Mouse (Mus musculus): ENCODE data around the gene Slc35b2. TPM values are rescaled to one million over a fixed set of nuclear protein-coding genes. Genes with fewer than 3 reads are reported as not detected.
A peak's percentile ranks its signal among the peaks of the same experiment; 100 is the strongest.

Gene Slc35b2
- polyA plus RNA-seq, 1 experiment = 28.2 TPM

GRCm38 (mm10) chr17:45596631-45597396 is 33.1 kb downstream of the Slc35b2 start:
- Histone ChIP-seq H3K9ac (ENCODE audit: low read depth, poor library complexity, severe bottlenecking) (0 out of 2 replicates have a peak overlapping the region, but pooled peaks have one; percentile 75), H3K9me3 (replicated peaks; ENCODE audit: control insufficient read depth, insufficient read depth, low read length, poor library complexity, severe bottlenecking) (no peaks in the 10 kb centered on the region), H3K4me1 (ENCODE audit: control insufficient read depth, insufficient read depth, low read length) (no peaks in the 10 kb centered on the region), H3K27ac (ENCODE audit: insufficient read depth, low read length) (peak overlapping the region; percentile 79), H3K4me3 (ENCODE audit: low read depth, low read length) (peak overlapping the region; percentile 13; the same call in 1 of the 2 replicates), H3K36me3 (ENCODE audit: control insufficient read depth, insufficient read depth, low read length, poor library complexity, severe bottlenecking) (no peaks in the 10 kb centered on the region), H3K27me3 (ENCODE audit: control insufficient read depth, insufficient read depth, low read length, poor library complexity, severe bottlenecking) (no peaks in the 10 kb centered on the region)
- TF ChIP-seq POLR2A (IDR thresholded peaks at IDR 0.05; ENCODE audit: insufficient read depth, low read length) (no peak), CTCF (IDR thresholded peaks at IDR 0.05; ENCODE audit: low read depth, low read length) (no peak), EP300 (IDR thresholded peaks at IDR 0.05; ENCODE audit: insufficient read depth, low read depth, low read length) (no peak)

- Histone ChIP-seq H3K9ac (ENCODE audit: low read depth, poor library complexity, severe bottlenecking) (no peak overlapping the region), H3K4me1 (ENCODE audit: control insufficient read depth, insufficient read depth, low read length) (peaks cover under 1% of the 10 kb centered on the region), H3K27ac (ENCODE audit: insufficient read depth, low read length) (peak overlapping the region; percentile 18; the same call in 1 of the 2 replicates), H3K27me3 (ENCODE audit: control insufficient read depth, insufficient read depth, low read length, poor library complexity, severe bottlenecking) (no peaks in the 10 kb centered on the region), H3K36me3 (ENCODE audit: control insufficient read depth, insufficient read depth, low read length, poor library complexity, severe bottlenecking) (no peaks in the 10 kb centered on the region), H3K4me3 (ENCODE audit: low read depth, low read length) (no peak overlapping the region), H3K9me3 (replicated peaks; ENCODE audit: control insufficient read depth, insufficient read depth, low read length, poor library complexity, severe bottlenecking) (no peaks in the 10 kb centered on the region)
- TF ChIP-seq EP300 (IDR thresholded peaks at IDR 0.05; ENCODE audit: insufficient read depth, low read depth, low read length) = no peak
- TF ChIP-seq POLR2A (IDR thresholded peaks at IDR 0.05; ENCODE audit: insufficient read depth, low read length) = no peak
- TF ChIP-seq CTCF (IDR thresholded peaks at IDR 0.05; ENCODE audit: low read depth, low read length) = no peak
These were observed 34.1 kb downstream of the Slc35b2 start for GRCm38 (mm10) chr17:45597787-45598186.

GRCm38 (mm10) chr17:45598376-45598775 is 34.7 kb downstream of the Slc35b2 start:
- H3K4me3 ChIP-seq (ENCODE audit: low read depth, low read length) = 0 out of 2 replicates have a peak overlapping the region, but pooled peaks have one; percentile 2
- 0 out of 2 replicates have a peak overlapping the region, but pooled peaks have one; percentile 76 for H3K9ac ChIP-seq (ENCODE audit: low read depth, poor library complexity, severe bottlenecking)
- no peaks in the 10 kb centered on the region for H3K9me3 ChIP-seq (replicated peaks; ENCODE audit: control insufficient read depth, insufficient read depth, low read length, poor library complexity, severe bottlenecking)
- peak overlapping the region; percentile 18 for H3K27ac ChIP-seq (ENCODE audit: insufficient read depth, low read length)
- no peaks in the 10 kb centered on the region for H3K27me3 ChIP-seq (ENCODE audit: control insufficient read depth, insufficient read depth, low read length, poor library complexity, severe bottlenecking)
- H3K4me1 ChIP-seq (ENCODE audit: control insufficient read depth, insufficient read depth, low read length) = peaks cover 2% of the 10 kb centered on the region
- no peak for TF ChIP-seq POLR2A (IDR thresholded peaks at IDR 0.05; ENCODE audit: insufficient read depth, low read length)
- no peak for TF ChIP-seq EP300 (IDR thresholded peaks at IDR 0.05; ENCODE audit: insufficient read depth, low read depth, low read length)
- no peak for TF ChIP-seq CTCF (IDR thresholded peaks at IDR 0.05; ENCODE audit: low read depth, low read length)
- no peaks in the 10 kb centered on the region for H3K36me3 ChIP-seq (ENCODE audit: control insufficient read depth, insufficient read depth, low read length, poor library complexity, severe bottlenecking)

- Histone ChIP-seq H3K27ac (ENCODE audit: insufficient read depth, low read length) (no peak overlapping the region), H3K4me1 (ENCODE audit: control insufficient read depth, insufficient read depth, low read length) (peaks cover 2% of the 10 kb centered on the region), H3K9me3 (replicated peaks; ENCODE audit: control insufficient read depth, insufficient read depth, low read length, poor library complexity, severe bottlenecking) (no peaks in the 10 kb centered on the region), H3K36me3 (ENCODE audit: control insufficient read depth, insufficient read depth, low read length, poor library complexity, severe bottlenecking) (no peaks in the 10 kb centered on the region), H3K4me3 (ENCODE audit: low read depth, low read length) (peak overlapping the region; percentile 63), H3K27me3 (ENCODE audit: control insufficient read depth, insufficient read depth, low read length, poor library complexity, severe bottlenecking) (no peaks in the 10 kb centered on the region), H3K9ac (ENCODE audit: low read depth, poor library complexity, severe bottlenecking) (peak overlapping the region; percentile 76)
- TF ChIP-seq POLR2A (IDR thresholded peaks at IDR 0.05; ENCODE audit: insufficient read depth, low read length) (no peak), CTCF (IDR thresholded peaks at IDR 0.05; ENCODE audit: low read depth, low read length) (no peak), EP300 (IDR thresholded peaks at IDR 0.05; ENCODE audit: insufficient read depth, low read depth, low read length) (no peak)
These were observed 35.2 kb downstream of the Slc35b2 start for GRCm38 (mm10) chr17:45598891-45599290.

GRCm38 (mm10) chr17:45599446-45600242 is 36.0 kb downstream of the Slc35b2 start, which contains the start of gene Slc29a1:
Gene Slc29a1 (minus strand): TSS chr17:45599606.
- Histone ChIP-seq H3K9me3 (replicated peaks; ENCODE audit: control insufficient read depth, insufficient read depth, low read length, poor library complexity, severe bottlenecking) (no peaks in the 10 kb centered on the region), H3K9ac (ENCODE audit: low read depth, poor library complexity, severe bottlenecking) (peak within 1 kb of the TSS; percentile 76), H3K27me3 (ENCODE audit: control insufficient read depth, insufficient read depth, low read length, poor library complexity, severe bottlenecking) (no peaks in the 10 kb centered on the region), H3K4me1 (ENCODE audit: control insufficient read depth, insufficient read depth, low read length) (peaks cover 2% of the 10 kb centered on the region), H3K27ac (ENCODE audit: insufficient read depth, low read length) (peak within 1 kb of the TSS; percentile 87), H3K36me3 (ENCODE audit: control insufficient read depth, insufficient read depth, low read length, poor library complexity, severe bottlenecking) (no peaks in the 10 kb centered on the region), H3K4me3 (ENCODE audit: low read depth, low read length) (peak within 1 kb of the TSS; percentile 63)
- no peak for TF ChIP-seq POLR2A (IDR thresholded peaks at IDR 0.05; ENCODE audit: insufficient read depth, low read length)
- no peak for TF ChIP-seq EP300 (IDR thresholded peaks at IDR 0.05; ENCODE audit: insufficient read depth, low read depth, low read length)
- no peak for TF ChIP-seq CTCF (IDR thresholded peaks at IDR 0.05; ENCODE audit: low read depth, low read length)

Data from ES-Bruce4 (cell line).